Mouse (Mus musculus) C2C12 (cell line): ENCODE data around the gene Mafk. TPM values are rescaled to one million over a fixed set of nuclear protein-coding genes. Genes with fewer than 3 reads are reported as not detected.
A peak's percentile ranks its signal among the peaks of the same experiment; 100 is the strongest.
"Not testable (repeated sequence)": the region's sequence is repeated elsewhere in the genome, so short reads cannot be mapped to it uniquely, and the experiment has no call there.

Experiments
- H3K27me3 ChIP-seq: one replicate; pipeline ENCODE4 v1.6.1; 2011; ENCODE audit not compliant: control insufficient read depth, insufficient read depth, insufficient read length
- H3K36me3 ChIP-seq: one replicate; pipeline ENCODE4 v1.6.1; 2011; ENCODE audit not compliant: control insufficient read depth, insufficient read depth
- H3K4me3 ChIP-seq: one replicate; pipeline ENCODE4 v1.5.1; 2011; ENCODE audit warnings: mild to moderate bottlenecking, control low read depth; ENCODE audit not compliant: poor library complexity, insufficient read depth, severe bottlenecking
- H3K79me2 ChIP-seq: one replicate; pipeline ENCODE4 v1.6.1; 2011; ENCODE audit not compliant: control insufficient read depth, insufficient read depth
- H3K79me3 ChIP-seq: one replicate; pipeline ENCODE4 v1.6.1; 2011; ENCODE audit warnings: low read depth, control low read depth
- H3ac ChIP-seq: one replicate; pipeline ENCODE3; 2011; ENCODE audit warnings: low read depth; ENCODE audit not compliant: control insufficient read depth, insufficient read length
- CEBPB ChIP-seq: IDR thresholded peaks from one replicate; pipeline ENCODE4 v1.6.1; 2011; ENCODE audit warnings: low read depth, mild to moderate bottlenecking, control low read depth, moderate library complexity
- CTCF ChIP-seq: IDR thresholded peaks from one replicate; pipeline ENCODE4 v1.5.1; 2011; ENCODE audit not compliant: control insufficient read depth, insufficient read depth, insufficient read length
- FOSL1 ChIP-seq: IDR thresholded peaks from one replicate; pipeline ENCODE4 v1.8.0; 2011; ENCODE audit warnings: mild to moderate bottlenecking, low read length; ENCODE audit not compliant: poor library complexity, insufficient read depth, severe bottlenecking
- MAX ChIP-seq: IDR thresholded peaks from one replicate; pipeline ENCODE4 v1.6.1; 2011; ENCODE audit warnings: mild to moderate bottlenecking, control low read depth
- MYOD1 ChIP-seq: IDR thresholded peaks from one replicate; pipeline ENCODE4 v1.6.1; 2011; ENCODE audit warnings: low read depth; ENCODE audit not compliant: control insufficient read depth, insufficient read length
- MYOG ChIP-seq: IDR thresholded peaks from one replicate; pipeline ENCODE4 v1.6.1; 2011; ENCODE audit not compliant: control insufficient read depth, insufficient read length; ENCODE audit errors: extremely low read depth
- USF1 ChIP-seq: IDR thresholded peaks from one replicate; pipeline ENCODE4 v1.6.1; 2011; ENCODE audit warnings: low read depth, mild to moderate bottlenecking, control low read depth, moderate library complexity
- long read RNA-seq, 2 experiments: library from polyadenylated mRNA; unstranded; transcript quantifications; one replicate each; pipeline ENCODE4 v2.0.0; 2019 to 2020
- polyA plus RNA-seq: library from polyadenylated mRNA; unstranded; fragments of >200 nt; fragmentation: generic; extraction: Trizol; gene quantifications from one replicate; pipeline ENCODE4 v1.2.1, GENCODE M21; 2012; ENCODE audit warnings: missing spikeins

Gene Mafk
- 11.9 TPM for polyA plus RNA-seq
- long read RNA-seq, experiment 1, partial matches to known transcripts: 0 of 8 reads
- long read RNA-seq, experiment 1, other reads (novel, unspliced or antisense): 4 of 8 reads
- long read RNA-seq, experiment 2, transcript Mafk-201 (3 exons, 2,849 nt): major isoform, 112 of 120 reads
- long read RNA-seq, experiment 2, partial matches to known transcripts: 0 of 120 reads
- long read RNA-seq, experiment 2, other reads (novel, unspliced or antisense): 4 of 120 reads

GRCm38 (mm10) chr5:139791227-139792158 is at the start of gene Mafk:
Mafk (plus strand) TSS chr5:139791513.
- Histone ChIP-seq H3K27me3 (no peaks in the 10 kb centered on the region), H3ac (peak within 1 kb of the TSS; percentile 86), H3K79me3 (peaks cover 28% of the 10 kb centered on the region), H3K79me2 (peaks cover 49% of the 10 kb centered on the region), H3K4me3 (peak within 1 kb of the TSS; percentile 93), H3K36me3 (no peaks in the 10 kb centered on the region)
- TF ChIP-seq CEBPB (no peak), MYOD1 (no peak), MAX (peak; percentile 70), FOSL1 (no peak), CTCF (no peak), MYOG (no peak), USF1 (no peak)

GRCm38 (mm10) chr5:139742640-139743039 is 48.7 kb upstream of the Mafk start:
- H3K79me3 ChIP-seq, H3ac ChIP-seq, H3K4me3 ChIP-seq, H3K79me2 ChIP-seq, H3K27me3 ChIP-seq, H3K36me3 ChIP-seq: not testable (repeated sequence)

GRCm38 (mm10) chr5:139745771-139746170 is 45.5 kb upstream of the Mafk start:
- H3ac ChIP-seq: no peak overlapping the region
- no peaks in the 10 kb centered on the region for H3K79me3 ChIP-seq
- H3K4me3 ChIP-seq: no peak overlapping the region
- peaks cover 4% of the 10 kb centered on the region for H3K36me3 ChIP-seq
- H3K79me2 ChIP-seq: no peaks in the 10 kb centered on the region
- no peaks in the 10 kb centered on the region for H3K27me3 ChIP-seq
- TF ChIP-seq FOSL1 (no peak), MYOG (no peak), CTCF (peak; percentile 82), USF1 (peak; percentile 9), MAX (no peak), MYOD1 (no peak), CEBPB (no peak)

- TF ChIP-seq MAX: no peak
- no peak for TF ChIP-seq MYOD1
- TF ChIP-seq FOSL1: no peak
- TF ChIP-seq CTCF: no peak
- TF ChIP-seq MYOG: no peak
- TF ChIP-seq CEBPB: no peak
- TF ChIP-seq USF1: no peak
- Histone ChIP-seq H3ac (no peak overlapping the region), H3K36me3 (peaks cover 4% of the 10 kb centered on the region), H3K4me3 (no peak overlapping the region), H3K79me3 (no peaks in the 10 kb centered on the region), H3K79me2 (no peaks in the 10 kb centered on the region), H3K27me3 (no peaks in the 10 kb centered on the region)
Measured at GRCm38 (mm10) chr5:139749413-139750125, 41.7 kb upstream of the Mafk start.

GRCm38 (mm10) chr5:139750535-139750934 is 40.8 kb upstream of the Mafk start:
- TF ChIP-seq CTCF (peak; percentile 67), USF1 (no peak)
- peaks cover 9% of the 10 kb centered on the region for H3K36me3 ChIP-seq
- H3K27me3 ChIP-seq: no peaks in the 10 kb centered on the region

GRCm38 (mm10) chr5:139754753-139755152 is 36.6 kb upstream of the Mafk start:
- no peak overlapping the region for H3ac ChIP-seq
- H3K79me3 ChIP-seq: no peaks in the 10 kb centered on the region
- H3K79me2 ChIP-seq: no peaks in the 10 kb centered on the region
- TF ChIP-seq CEBPB (no peak), MAX (no peak), CTCF (peak; percentile 76), FOSL1 (no peak)
- no peak overlapping the region for H3K4me3 ChIP-seq
- H3K27me3 ChIP-seq: no peaks in the 10 kb centered on the region
- peaks cover 9% of the 10 kb centered on the region for H3K36me3 ChIP-seq

More at GRCm38 (mm10) chr5:139750535-139750934, 40.8 kb upstream of the Mafk start:
- H3ac ChIP-seq: no peak overlapping the region
- no peaks in the 10 kb centered on the region for H3K79me2 ChIP-seq
- H3K4me3 ChIP-seq: no peak overlapping the region
- no peaks in the 10 kb centered on the region for H3K79me3 ChIP-seq
